Comparison of ENCODE assay signal across 9 mouse cellular contexts in the genomic region with DNA sequence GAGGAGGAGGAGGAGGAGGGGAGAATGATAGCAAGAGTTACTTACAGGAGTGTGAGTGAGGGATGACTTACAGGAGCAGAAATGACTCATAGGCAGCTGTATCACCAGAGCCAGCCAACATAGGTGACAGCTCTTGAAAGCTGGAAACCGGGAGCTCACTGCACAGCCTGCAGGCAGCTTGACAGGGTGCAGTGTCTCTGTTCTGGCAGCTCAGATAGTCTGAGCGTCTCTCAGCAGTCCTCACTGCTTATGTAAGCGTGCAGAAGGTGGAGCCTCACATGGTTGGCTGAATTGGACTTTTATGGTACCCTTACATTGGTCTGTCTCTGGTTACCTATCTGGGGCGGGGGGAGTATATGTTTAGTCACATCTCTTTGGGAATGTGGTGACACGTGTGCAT. TPM values are rescaled to one million over a fixed set of nuclear protein-coding genes. Genes with fewer than 3 reads are reported as not detected.
DNase-seq lines count a peak whose midpoint lies in the region; ATAC-seq and TF ChIP-seq lines count a peak whose summit lies in the region.
"Had no signal": no experiment of that assay in that cellular context is flagged by ENCODE, and none has a peak within 500 bp of the region (broad histone marks: within the 10 kb centered on the region; RNA-seq: fewer than 3 reads in every experiment).

No protein-coding gene starts in this region.

- no peaks in the 10 kb centered on the region for H3K9me3 ChIP-seq in lung, embryonic 14.5 days (ENCODE audit: low read depth, low read length)
- no peaks in the 10 kb centered on the region for H3K9me3 ChIP-seq in kidney, postnatal 0 days (replicated peaks; ENCODE audit: low read length)
- H3K9me3 ChIP-seq: limb, embryonic 13.5 days had no signal

- ATAC-seq in lung, embryonic 14.5 days (ENCODE audit: insufficient read depth): peak; percentile 31; the same call in 1 of the 2 replicates
- peak; percentile 42; the same call in 1 of the 2 replicates for ATAC-seq in kidney, postnatal 0 days (replicated peaks; ENCODE audit: low FRiP score, low read depth)

- peak; percentile 44 for DNase-seq in lung, embryonic 14.5 days
- no peak for DNase-seq in lung, postnatal 4 days
- peak; percentile 44 for DNase-seq in adrenal gland, adult 2 months
- peak; percentile 33 for DNase-seq in kidney, postnatal 0 days (ENCODE audit: low spot score)
- peak; percentile 25 for DNase-seq in naive thymus-derived CD4-positive, alpha-beta T cell, adult 2 months (ENCODE audit: low read depth)
- no peak for DNase-seq in cerebellum, adult 8-10 months
- DNase-seq in thymus, postnatal 10 days (ENCODE audit: low spot score in 2 of 2): no peak
- DNase-seq in urinary bladder, adult 18-20 months (ENCODE audit: low spot score in 2 of 2): no peak

- H3K27me3 ChIP-seq in lung, embryonic 14.5 days (ENCODE audit: insufficient read depth, low read length): no peaks in the 10 kb centered on the region
- H3K27me3 ChIP-seq in kidney, postnatal 0 days (ENCODE audit: insufficient read depth, low read length): no peaks in the 10 kb centered on the region
- H3K27me3 ChIP-seq: limb, embryonic 13.5 days had no signal

- WGBS in lung, embryonic 14.5 days: 26% methylated on average over 5 of the region's 5 CpGs
- 16% methylated on average over 5 of the region's 5 CpGs for WGBS in kidney, postnatal 0 days

- H3K4me1 ChIP-seq in lung, embryonic 14.5 days (ENCODE audit: insufficient read depth): no peaks in the 10 kb centered on the region
- H3K4me1 ChIP-seq in kidney, postnatal 0 days (replicated peaks; ENCODE audit: insufficient read depth, low read length): no peaks in the 10 kb centered on the region
- H3K4me1 ChIP-seq: limb, embryonic 13.5 days had no signal

- no peak overlapping the region for H3K27ac ChIP-seq in lung, embryonic 14.5 days (ENCODE audit: low read depth)
- no peak overlapping the region for H3K27ac ChIP-seq in kidney, postnatal 0 days
- H3K27ac ChIP-seq: limb, embryonic 13.5 days had no signal

- no peak for TF ChIP-seq CTCF in lung, embryonic 14.5 days (IDR thresholded peaks at IDR 0.05; ENCODE audit: low read depth)
- no peak for TF ChIP-seq CTCF in kidney, postnatal 0 days (IDR thresholded peaks at IDR 0.05; ENCODE audit: low read depth)

- no peak overlapping the region for H3K4me2 ChIP-seq in lung, embryonic 14.5 days
- no peak overlapping the region for H3K4me2 ChIP-seq in kidney, postnatal 0 days (ENCODE audit: low read length)
- H3K4me2 ChIP-seq: limb, embryonic 13.5 days had no signal

- H3K36me3 ChIP-seq in lung, embryonic 14.5 days (ENCODE audit: insufficient read depth): peaks cover 10% of the 10 kb centered on the region; the same call in 1 of the 2 replicates
- H3K36me3 ChIP-seq in kidney, postnatal 0 days (ENCODE audit: insufficient read depth, low read length): no peaks in the 10 kb centered on the region

- no peak overlapping the region for H3K4me3 ChIP-seq in lung, embryonic 14.5 days (ENCODE audit: low read depth, low read length)
- no peak overlapping the region for H3K4me3 ChIP-seq in kidney, postnatal 0 days (replicated peaks; ENCODE audit: low read depth, low read length)
- H3K4me3 ChIP-seq: limb, embryonic 13.5 days had no signal

- no peak overlapping the region for H3K9ac ChIP-seq in lung, embryonic 14.5 days
- H3K9ac ChIP-seq in kidney, postnatal 0 days (ENCODE audit: low read depth, low read length): no peak overlapping the region
- H3K9ac ChIP-seq: limb, embryonic 13.5 days had no signal

RNA-seq across cellular contexts. Expression of gene Senp5, which starts 6.8 kb away (rescaled TPM):
- 10.5 and 10.9 TPM in 2 replicates for polyA plus RNA-seq in lung, embryonic 14.5 days (2014; fragmentation: Nextera tagmentation; extraction: Ambion mirVana)
- total RNA-seq in adrenal gland, adult 2 months (2021): 10 to 100 TPM; 19.1 to 26.3 TPM
- polyA plus RNA-seq in adrenal gland, adult 2 months (2012; rRNA removed): 1.6 and 1.7 TPM in 2 replicates
- 7.0 and 8.1 TPM in 2 replicates for polyA plus RNA-seq in kidney, postnatal 0 days (2015; fragmentation: Nextera tagmentation; extraction: Ambion mirVana)

Comparison
In these comparisons a context has a peak if more than half of its experiments do, and no peak if none do; other contexts are left out.
1. DNase-seq: peak in lung, embryonic 14.5 days (single experiment), adrenal gland, adult 2 months (single experiment), kidney, postnatal 0 days (single experiment) and naive thymus-derived CD4-positive, alpha-beta T cell, adult 2 months (single experiment); none in lung, postnatal 4 days (0 of 2), cerebellum, adult 8-10 months (single experiment), thymus, postnatal 10 days (0 of 2) and urinary bladder, adult 18-20 months (0 of 2).